Mouse (Mus musculus) megakaryocyte progenitor cell, adult 5-6 weeks (primary cell): ENCODE measurements around the gene Myog. TPM values are rescaled to one million over a fixed set of nuclear protein-coding genes. Genes with fewer than 3 reads are reported as not detected.
A peak's percentile ranks its signal among the peaks of the same experiment; 100 is the strongest.

Experiments
- ATAC-seq: replicated peaks from 2 replicates; pipeline ENCODE4 v1.8.0; 2016; ENCODE audit warnings: mild to moderate bottlenecking, moderate TSS enrichment, inconsistent platforms; ENCODE audit not compliant: poor library complexity
- total RNA-seq, 2 experiments: library from RNA; stranded (forward) in 1 of 2; stranded (reverse) in 1 of 2; fragments of 157-497, 149-512 nt in 1 of 2; fragments of 200-1000 nt in 1 of 2; gene quantifications; 2 replicates each; pipeline versions ENCODE4 v1.2.3 to v1.2.4; 2015 to 2017

The Myog gene
- total RNA-seq, 2 experiments from 2014 or later = not detected

- no peak for ATAC-seq
These were observed 28.5 kb downstream of the Myog start for GRCm38 (mm10) chr1:134318261-134318660.

GRCm38 (mm10) chr1:134320691-134321301, 31.0 kb downstream of the Myog start:
- no peak for ATAC-seq

GRCm38 (mm10) chr1:134322591-134322990, 32.8 kb downstream of the Myog start:
- ATAC-seq = peak; percentile 55

- no peak for ATAC-seq
These were observed 37.1 kb downstream of the Myog start for GRCm38 (mm10) chr1:134326841-134327346.

- peak; percentile 61 for ATAC-seq
These were observed 42.3 kb downstream of the Myog start for GRCm38 (mm10) chr1:134331879-134332635.

- ATAC-seq = peak; percentile 76
These were observed 43.0 kb downstream of the Myog start, which contains the start of gene Ppfia4 for GRCm38 (mm10) chr1:134332770-134333271. Gene Ppfia4, minus strand, starts transcription at chr1:134332928.

GRCm38 (mm10) chr1:134333371-134334110, 43.8 kb downstream of the Myog start:
- no peak for ATAC-seq

- ATAC-seq = no peak
These were observed 44.5 kb downstream of the Myog start for GRCm38 (mm10) chr1:134334111-134334827.

GRCm38 (mm10) chr1:134335211-134335923, 45.6 kb downstream of the Myog start:
- ATAC-seq = no peak

- 0 out of 2 replicates have a peak, but pooled peaks have one; percentile 15 for ATAC-seq
These were observed 46.4 kb downstream of the Myog start for GRCm38 (mm10) chr1:134335924-134336810.

GRCm38 (mm10) chr1:134336958-134337710, 47.3 kb downstream of the Myog start:
- no peak for ATAC-seq

- no peak for ATAC-seq
These were observed 49.4 kb downstream of the Myog start for GRCm38 (mm10) chr1:134339162-134339561.

- no peak for ATAC-seq
These were observed 50.2 kb downstream of the Myog start for GRCm38 (mm10) chr1:134339757-134340619.

GRCm38 (mm10) chr1:134341641-134342277, 52.0 kb downstream of the Myog start:
- no peak for ATAC-seq
